Mouse (Mus musculus): ENCODE measurements around the gene Pip5k1c.

The Pip5k1c gene

DNA sequence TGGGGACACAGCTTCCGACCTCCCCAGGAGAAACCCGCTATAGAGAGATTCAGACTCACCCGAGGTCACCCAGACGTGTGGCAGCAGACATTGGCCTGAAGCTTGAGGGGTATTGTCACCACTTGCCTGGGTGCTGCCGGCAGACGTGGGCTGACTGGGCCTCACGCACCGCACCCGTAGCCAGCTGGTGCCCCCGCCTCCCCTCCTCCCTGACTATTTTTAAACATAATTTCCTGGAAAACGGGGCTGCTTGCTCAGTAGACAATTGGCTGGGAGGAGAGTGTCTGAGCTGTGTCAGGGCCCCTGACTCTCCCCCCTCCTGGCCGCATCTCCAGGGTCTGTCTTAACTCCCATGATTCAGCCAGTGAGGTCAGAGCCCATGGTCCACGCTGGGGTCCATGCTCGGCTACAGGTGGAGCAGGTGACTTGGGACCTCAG is 10.0 kb downstream of the Pip5k1c start:
- DNase-seq (ENCODE audit: low read depth, low spot score) = peak; percentile 75

DNA sequence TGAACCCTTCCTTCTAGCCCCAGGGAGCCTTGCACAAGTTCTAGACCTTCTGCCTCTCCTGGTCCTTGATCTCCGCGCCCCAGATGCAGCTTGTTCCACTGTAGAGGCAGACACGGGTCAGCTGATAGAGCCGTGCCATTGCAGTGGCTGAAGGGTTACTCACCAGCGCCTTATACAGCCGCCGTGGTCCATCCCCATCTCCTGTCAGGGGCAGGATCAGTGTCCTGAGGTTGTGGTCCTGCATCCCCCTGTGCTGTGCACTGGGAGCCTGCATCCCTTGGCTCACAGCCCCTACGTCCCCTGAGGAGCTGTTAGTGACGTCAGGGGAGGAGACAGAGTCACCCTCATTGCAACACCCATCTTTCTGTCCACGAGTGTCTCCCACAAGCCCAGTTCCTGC is 10.5 kb downstream of the Pip5k1c start:
- no peak for DNase-seq (ENCODE audit: low read depth, low spot score)

DNA sequence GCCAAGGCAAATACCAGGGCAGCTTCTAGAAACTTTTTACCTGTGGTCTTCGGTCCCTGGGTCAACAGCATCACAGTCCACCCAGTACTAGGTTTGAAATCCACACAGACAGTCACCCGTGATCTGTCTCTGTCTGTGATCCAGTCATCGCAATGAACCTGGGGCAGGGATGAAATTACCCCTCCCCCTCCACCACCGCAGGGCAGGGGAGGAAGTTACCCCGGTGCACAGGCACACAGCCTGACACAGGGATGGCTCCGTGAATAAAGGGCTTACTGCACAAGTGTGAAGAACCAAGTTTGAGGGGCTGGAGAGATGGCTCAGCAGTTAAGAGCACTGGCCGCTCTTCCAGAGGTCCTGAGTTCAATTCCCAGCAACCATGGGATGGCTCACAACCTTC is 11.0 kb downstream of the Pip5k1c start:
- no peak for DNase-seq (ENCODE audit: low read depth, low spot score)

DNA sequence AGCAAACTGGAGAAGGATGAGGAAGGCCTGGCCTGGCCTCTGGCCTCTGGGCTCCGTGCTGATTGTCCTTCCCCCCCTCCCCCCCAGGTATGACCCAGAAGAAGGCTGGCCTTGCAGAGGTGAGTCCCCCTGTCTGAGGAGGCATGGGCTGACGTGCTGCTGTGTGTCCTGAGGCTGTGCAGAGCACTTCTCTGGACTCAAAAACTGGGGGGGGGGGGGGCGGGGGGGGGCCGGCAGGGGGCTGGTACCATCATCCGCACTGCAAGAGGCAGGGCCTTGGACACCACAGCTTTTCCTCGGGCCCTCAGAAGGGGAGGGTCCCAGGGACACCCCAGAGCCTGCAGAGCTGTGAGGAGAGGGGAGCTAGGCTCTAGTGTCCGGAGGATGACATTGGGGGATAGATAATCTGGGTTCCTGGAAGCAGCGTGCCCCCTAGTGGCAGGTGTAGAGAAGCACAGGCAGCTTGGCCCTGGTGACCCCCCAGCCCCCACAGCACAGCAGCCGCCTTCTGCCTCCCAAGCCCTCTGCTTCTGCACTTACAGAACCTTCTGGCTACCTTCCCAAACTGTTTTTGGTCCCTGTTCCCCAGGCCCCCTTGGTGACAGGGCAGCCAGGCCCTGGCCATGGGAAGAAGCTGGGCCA is 12.0 kb downstream of the Pip5k1c start:
- no peak for DNase-seq (ENCODE audit: low read depth, low spot score)

DNA sequence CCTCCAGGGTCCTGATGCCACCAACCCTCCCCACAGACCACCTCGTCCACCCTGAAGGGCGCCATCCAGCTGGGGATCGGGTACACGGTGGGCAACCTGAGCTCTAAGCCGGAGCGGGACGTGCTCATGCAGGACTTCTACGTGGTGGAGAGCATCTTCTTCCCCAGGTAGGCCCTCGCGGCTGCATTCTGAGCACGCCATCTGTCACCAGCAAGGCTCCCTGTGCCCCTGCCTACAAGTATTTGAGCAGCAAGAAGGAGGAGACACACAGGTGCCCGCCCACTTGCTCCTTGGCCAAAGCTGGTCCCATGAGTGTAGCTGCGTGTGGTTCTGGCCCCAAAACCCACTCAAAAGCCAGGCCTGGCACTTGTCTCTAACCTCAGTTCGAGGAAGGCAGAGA is 12.9 kb downstream of the Pip5k1c start:
- DNase-seq (ENCODE audit: low read depth, low spot score) = no peak

DNA sequence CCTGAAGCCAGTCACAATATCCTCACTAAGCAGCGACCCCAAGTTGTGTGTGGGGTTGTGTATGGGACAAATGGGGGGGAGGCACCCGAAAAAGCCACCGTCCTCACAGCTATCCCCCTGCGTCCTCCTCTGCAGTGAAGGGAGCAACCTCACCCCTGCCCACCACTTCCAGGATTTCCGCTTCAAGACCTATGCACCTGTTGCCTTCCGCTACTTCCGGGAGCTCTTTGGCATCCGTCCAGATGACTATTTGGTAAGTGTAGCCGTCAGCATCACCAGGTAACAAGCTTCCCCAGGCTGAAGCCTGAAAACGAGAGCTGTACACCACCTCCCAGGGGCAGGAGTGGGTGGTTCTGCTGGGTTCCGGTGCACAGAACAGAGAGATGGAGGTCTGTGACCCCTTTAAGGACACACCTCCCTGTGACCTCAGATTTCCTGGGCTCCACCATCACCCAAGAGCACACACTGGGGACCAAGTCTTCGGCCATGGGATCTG is 13.5 kb downstream of the Pip5k1c start:
- no peak for DNase-seq (ENCODE audit: low read depth, low spot score)

DNA sequence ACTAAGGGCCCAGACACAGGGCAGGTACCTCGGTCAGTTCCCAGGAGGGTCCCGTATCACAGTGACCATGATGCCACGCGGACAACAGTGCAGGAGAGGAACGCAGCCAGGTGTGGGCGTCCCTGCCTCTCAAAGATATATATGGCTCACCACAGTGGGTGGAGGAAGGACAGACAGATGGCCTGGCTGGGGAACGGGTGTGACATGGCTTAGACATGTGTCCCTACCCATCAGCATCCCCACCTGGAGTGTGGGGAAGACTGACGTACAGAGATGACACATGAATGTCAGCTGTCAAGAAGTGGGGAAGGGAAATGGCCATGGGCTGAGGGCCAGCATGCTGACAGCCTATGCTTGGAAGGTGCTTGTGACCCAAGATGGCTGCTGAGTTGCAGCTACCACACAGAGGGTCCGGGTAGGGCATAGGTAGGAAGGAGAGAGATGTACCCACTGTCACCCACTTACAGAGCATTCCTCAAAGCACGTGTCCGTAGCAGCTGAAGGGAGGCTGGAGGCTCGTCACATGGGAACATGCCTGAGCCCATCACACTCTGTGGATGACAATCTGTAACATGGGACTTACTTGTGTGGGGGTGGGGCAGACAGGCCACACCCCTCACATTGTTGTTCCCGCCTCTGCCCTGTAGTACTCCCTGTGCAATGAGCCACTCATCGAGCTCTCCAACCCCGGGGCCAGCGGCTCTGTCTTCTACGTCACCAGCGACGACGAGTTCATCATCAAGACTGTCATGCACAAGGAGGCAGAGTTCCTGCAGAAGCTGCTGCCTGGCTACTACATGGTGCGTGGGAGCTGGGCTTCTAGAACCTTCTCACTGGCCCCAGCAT is 14.3 kb downstream of the Pip5k1c start:
- DNase-seq (ENCODE audit: low read depth, low spot score) = peak; percentile 68

DNA sequence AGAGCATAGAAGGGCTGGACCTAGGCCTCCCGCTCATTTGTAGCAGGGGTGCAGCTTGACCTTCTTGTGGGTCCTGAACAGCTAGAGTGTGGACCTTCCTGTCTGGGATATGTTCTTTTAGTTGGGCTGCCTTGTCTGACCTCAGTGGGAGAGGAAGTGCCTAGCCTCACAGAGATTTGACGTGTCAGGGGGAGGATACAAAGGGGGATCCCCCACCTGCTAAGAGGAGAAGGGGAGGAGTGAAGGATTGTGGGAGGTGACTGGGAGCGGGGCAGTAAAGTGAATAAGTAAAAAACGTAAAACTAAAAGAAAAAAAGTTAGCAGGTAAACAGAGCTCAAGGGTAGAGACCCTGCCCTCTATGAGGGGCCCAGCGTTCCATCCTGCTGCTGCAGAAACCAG is 16.8 kb downstream of the Pip5k1c start:
- DNase-seq (ENCODE audit: low read depth, low spot score) = no peak

DNA sequence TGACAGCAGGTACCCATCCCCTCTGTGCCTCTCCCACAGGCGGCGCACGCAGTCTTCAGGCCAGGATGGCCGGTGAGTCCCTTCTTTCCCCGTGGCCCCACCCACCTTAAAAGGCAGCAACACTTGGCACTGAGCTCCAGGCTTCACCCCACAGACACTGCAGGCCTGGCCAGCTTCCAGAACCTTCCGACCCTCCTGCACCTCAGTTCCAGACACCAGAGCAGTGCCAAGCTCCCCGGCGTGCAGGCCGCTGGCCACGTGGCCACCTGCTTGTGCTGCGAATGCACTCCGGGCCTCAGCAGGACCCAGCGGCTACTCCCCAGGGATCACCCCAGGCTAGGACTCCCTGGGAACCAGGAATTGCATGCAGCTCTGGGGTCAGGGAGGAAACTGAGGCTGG is 20.8 kb downstream of the Pip5k1c start:
- DNase-seq (ENCODE audit: low read depth, low spot score) = no peak

DNA sequence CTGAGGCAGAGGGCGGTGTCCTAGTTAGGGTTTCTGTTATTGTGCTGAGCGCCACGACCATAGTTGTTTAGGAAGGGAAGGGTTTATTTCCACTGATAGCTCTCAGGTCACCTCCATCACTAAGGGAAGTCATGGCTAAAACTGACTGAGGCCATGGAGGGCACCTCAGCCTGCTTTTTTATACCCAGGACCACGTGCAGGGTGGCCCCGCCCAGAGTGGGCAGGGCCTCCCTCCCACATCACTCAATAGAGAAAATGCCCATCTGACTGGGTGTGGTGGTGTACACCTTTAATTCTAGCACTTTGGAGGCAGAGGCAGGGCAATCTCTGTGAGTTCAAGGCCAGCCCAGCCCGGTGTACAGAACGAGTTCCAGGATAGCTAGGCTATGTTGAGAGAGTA is 21.4 kb downstream of the Pip5k1c start:
- DNase-seq (ENCODE audit: low read depth, low spot score) = no peak

DNA sequence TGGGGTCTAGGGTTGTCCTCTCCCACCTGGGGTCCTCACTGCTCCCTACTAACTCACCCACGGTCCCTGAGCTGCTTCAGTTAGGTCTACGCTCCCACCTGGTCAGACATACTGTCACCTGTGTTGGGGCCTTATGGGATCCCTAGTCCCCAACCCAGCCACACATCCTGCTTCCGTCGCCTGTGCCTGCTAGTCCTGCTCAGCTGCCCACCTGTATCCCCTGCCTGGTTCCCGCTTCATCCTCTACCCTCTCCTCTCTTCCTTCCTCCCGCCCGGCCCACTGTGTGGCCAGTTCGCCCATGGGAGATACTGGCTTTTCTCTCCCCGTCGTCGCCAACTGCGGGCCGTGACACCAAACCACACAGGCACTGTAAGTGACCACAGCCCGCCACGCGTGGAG is 22.8 kb downstream of the Pip5k1c start:
- DNase-seq (ENCODE audit: low read depth, low spot score) = no peak

DNA sequence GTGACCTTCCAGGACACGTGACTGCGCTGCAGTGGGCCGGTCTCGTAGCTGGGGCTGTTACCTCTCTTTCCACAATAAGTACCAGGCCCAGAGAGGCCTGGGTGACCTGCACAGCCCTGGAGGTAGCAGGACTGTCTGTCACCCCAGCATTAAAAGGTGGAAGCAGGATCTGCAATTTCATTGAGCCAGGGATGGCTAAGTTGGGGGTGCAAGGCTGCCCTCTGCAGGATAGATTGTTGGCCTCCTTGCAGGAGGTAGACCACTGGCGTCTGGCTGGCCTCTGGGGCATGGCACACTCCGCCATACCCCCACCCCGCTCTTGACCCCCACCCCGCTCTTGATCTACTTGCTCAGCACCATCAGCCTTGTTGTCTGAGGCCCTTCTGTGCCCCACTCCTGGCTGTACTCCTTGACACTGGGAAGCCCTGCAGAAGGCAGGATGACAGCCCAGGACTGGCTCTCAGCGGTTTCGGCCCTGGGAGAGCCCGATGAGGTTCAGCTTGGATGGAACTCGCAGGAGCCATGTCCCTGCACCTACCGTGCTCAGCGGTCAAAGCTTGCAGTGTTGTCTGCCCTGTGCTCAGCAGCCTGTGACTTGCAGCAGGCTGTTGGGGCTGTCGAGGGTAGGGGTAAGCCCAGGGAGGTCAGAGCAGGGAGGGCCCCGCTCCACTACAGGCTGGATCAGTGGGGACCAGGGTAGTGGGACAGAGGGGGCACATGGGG is 23.7 kb downstream of the Pip5k1c start:
- no peak for DNase-seq (ENCODE audit: low read depth, low spot score)

DNA sequence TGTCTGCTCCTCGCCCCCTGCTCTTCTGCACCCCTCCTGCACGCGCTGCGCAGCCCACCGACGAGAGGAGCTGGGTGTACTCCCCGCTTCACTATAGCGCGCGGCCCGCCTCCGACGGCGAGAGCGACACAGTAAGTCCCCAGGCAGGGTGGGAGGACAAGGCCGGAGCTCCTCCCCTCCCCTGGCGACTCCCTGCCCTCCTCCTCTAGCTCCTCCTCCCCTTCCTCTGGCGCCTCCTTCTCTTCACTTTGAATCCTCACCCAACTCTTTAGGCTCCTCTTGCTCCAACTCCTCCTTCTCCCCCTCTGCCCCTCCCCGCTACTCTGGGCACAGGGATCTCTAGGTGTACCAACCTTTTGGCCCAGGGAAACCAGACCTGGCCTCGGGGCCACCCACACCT is 24.5 kb downstream of the Pip5k1c start:
- DNase-seq (ENCODE audit: low read depth, low spot score) = no peak

DNA sequence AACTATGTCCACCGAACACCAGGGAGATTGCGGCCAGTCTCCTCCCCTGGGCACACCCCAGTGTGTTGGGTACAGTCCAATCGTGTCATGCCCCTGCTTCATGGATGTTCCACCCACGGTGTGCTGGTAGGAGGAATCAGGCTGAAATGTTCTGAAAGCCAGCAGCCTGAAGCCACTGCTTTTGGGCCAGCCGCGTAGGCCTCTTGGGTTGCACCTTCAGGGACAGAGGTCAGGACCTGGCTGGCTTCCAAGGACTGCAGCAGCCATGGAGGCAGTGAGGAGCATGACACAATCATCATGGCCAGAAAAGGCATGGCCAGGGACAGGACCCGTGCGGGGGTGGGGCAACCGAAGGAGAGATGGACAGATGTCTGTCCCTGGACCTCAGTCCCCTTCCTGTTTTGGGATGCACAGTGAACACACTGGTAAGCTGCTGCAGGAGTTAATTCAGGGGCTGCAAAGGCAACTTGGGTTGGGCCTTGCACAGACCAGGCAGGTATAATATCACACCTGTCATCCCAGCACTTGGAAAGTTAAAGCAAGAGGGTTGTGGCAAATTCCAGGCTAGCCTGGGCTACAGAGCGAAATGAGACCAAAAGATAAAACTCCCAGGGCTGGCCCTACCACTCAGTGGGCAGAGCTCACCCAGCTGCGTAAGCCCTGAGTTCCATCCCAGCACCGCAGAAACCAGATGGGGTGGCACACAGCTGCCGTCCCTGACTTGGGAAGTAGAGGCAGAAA is 26.0 kb downstream of the Pip5k1c start:
- DNase-seq (ENCODE audit: low read depth, low spot score) = no peak

DNA sequence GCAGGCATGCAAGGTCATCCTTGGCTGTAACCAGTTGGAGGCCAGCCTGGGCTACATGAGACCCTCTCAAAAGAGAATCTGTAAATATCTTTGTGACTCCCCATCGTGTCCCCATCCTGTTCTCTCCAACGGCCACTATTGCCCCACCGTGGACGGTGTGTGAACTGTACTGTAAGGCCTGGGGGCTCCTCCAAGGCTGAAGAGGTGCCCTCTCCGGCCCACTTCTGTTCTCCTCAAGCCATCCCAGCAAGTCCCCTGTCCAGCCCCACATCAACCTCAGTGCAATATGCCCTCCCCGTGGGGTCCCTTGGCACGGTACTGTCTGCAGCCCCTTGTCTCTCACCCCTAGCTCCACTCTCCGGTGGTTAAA is 26.6 kb downstream of the Pip5k1c start:
- DNase-seq (ENCODE audit: low read depth, low spot score) = no peak

DNA sequence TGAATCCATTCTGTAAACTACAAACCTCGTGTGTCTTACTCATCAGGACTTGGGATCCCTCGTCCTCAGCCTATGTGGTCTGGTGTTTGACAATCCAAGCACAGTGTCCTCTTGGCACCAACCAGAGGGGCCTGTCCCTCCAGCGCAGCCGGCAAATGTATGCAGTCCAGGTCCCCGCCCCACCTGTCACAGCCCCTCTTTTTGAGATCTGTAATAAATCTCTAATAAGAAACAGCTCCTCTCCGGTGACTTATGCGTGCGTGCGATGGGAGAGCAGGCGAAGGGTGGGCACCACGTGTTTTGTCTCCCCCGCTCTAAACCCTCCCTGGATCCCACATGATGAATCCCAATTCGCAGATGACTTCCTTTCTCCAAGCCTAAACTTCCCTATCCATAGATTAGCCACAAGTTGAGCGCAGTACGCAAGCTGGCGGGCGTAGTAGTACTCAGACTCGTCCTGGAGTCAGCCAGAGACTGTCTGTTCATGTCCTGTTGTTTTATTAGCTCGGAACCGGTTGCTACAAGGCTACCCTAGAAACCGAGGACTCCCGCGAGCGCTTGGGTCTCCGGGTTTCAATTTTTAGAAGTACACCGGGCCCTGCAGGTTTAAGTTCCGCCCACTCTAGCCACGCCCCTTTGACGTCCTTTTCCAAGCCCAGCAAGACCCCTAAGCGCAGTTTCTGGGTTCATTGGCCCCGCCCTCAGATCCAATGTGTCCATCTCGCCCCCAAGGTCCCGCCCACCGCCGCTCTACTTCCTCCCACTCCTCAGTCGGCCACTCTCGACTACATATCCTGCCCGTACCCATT is 27.2 kb downstream of the Pip5k1c start:
- no peak for DNase-seq (ENCODE audit: low read depth, low spot score)

DNA sequence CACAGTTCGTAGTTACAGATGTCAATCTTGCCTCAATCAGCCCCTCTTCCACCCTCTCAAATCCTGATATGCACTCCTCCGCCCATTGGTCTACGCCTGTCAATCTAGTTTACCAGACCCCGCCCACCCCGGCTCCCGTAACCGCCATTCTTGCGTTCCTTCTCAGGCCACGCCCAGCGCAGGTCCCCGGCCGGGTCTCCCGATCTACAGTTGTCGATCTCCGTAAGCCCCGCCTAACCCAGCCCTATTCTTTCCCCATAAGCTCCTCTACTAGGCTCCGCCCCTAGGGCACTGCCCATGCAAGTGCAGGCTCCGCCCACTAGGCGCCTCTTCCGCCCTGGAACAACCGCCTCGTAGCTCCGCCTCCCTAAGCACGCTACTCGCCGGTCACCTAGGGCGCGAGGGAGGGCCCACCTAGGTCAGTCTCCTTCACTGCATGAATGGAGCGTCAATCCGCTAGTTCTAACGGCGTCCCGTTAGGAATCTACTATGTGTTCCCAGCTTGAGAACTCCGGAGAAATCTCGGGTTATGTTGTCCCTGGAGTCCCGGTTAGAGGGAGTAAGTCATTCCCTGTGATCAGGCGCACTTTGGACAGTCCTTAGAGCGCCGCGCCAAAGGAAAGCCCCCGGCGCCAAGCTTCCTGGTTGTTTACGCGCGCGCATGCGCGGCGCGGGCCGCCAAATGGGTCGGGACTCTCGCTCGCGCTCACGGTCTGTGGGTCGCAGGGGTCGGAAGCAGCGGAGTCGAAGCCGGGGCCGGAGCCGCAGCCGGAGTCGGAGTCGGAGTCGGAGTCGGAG is 28.0 kb downstream of the Pip5k1c start, which contains the start of gene Cactin:
TSS of gene Cactin (plus strand) at position 554 of the 798 bp plus-strand sequence.
- DNase-seq (ENCODE audit: low read depth, low spot score) = peak; percentile 100

DNA sequence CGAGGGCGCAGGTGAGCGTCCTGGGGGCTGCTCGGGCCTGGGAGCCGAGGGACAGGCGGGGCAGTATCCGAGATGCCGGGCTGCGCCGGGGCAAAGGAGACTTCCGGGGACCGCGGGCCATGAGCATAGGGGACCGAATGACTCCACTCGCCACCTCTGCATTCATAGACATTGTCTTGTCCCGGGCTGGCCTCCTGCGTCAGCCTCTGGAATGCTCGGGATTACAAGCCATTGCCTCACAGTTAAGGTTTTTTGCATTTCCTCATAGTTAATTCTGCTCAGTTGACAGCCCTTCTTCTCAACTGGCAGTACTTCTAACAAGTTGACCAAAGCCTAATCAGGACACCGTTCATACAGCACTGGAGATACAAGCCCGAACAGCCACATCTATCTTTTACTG is 28.7 kb downstream of the Pip5k1c start:
- no peak for DNase-seq (ENCODE audit: low read depth, low spot score)

DNA sequence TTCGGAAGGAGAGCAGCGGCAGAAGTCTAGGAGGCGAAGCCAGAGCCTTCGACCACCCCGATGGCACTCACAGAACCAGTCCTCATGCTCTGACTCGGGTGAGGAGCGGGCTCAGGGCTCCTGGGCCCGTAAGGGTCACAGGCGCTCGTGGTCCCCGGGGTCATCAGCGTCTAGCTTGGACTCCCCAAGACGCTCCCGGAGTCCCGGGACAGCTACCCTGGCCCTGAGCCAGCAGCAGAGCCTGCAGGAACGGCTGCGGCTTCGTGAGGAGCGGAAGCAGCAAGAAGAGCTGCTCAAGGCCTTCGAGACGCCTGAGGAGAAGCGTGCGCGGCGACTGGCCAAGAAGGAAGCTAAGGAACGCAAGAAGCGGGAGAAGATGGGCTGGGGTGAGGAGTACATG is 29.7 kb downstream of the Pip5k1c start:
- DNase-seq (ENCODE audit: low read depth, low spot score) = no peak
